ENCODE assay signal across 8 mouse cellular contexts in the genomic region with DNA sequence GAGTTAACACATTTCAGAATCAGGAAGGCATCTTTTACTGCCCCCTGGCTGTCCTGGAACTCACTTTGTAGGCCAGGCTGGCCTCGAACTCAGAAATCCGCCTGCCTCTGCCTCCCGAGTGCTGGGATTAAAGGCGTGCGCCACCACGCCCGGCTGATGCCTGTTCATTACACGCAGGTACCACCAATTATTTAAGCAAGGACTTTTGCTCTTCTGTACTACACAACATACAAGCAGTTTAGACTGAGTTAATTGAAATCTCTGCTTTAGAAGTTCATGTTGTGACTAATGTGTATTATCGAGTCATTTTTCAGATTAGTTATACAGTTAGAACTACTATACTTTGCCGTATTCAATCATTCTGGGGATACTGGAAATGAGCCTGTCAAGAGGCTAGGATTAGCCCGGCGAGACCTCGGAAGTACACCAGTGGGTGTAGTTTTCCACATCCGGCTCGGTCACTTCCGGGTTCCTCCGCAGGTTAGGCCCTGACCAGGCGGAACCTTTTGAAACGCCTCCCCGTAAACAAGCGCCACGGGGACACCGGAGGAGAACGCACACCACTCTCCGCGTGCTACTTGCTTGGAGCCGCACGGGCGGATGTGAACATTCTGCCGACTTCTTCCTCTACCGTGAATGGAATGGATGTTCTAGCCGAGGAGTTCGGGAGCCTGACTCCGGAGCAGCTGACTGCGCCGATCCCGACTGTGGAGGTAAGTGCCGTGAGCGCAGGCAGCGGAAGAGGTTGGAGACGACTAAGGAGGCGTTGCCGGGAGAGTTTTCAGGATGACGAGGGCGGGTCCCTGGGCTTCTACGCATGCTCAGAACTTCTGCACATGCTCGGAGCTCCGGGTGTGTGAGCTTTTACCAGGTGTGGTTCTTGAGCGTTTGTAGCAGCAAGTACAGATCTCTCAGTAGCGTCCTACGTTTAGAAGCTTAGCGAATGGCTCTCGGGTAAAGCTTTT. TPM values are rescaled to one million over a fixed set of nuclear protein-coding genes. Genes with fewer than 3 reads are reported as not detected.
DNase-seq lines count a peak whose midpoint lies in the region; ATAC-seq and TF ChIP-seq lines count a peak whose summit lies in the region.

Polr3b (plus strand) TSS at position 467 of the 965 bp plus-strand sequence.

- 7% methylated on average over 53 of the region's 53 CpGs for WGBS in forebrain, embryonic 11.5 days
- 6% methylated on average over 53 of the region's 53 CpGs for WGBS in heart, embryonic 16.5 days
- 5% methylated on average over 53 of the region's 53 CpGs for WGBS in liver, embryonic 15.5 days (ENCODE audit: insufficient replicate concordance)
- WGBS in neural tube, embryonic 12.5 days: 8% methylated on average over 53 of the region's 53 CpGs

- H3K79me2 ChIP-seq in CH12.LX (replicated peaks; ENCODE audit: control insufficient read depth, extremely low read depth, insufficient read depth, poor library complexity, severe bottlenecking): no peaks in the 10 kb centered on the region; the same call in 1 of the 2 replicates

- peak in 1 of 2 experiments; percentile 37; a peak in 2 of 4 replicates for TF ChIP-seq CTCF in CH12.LX (conservative IDR thresholded peaks at IDR 0.05 in 1 of 2, IDR thresholded peaks at IDR 0.05 in 1 of 2; ENCODE audit: low read depth in 2 of 2, low read length in 2 of 2)

- peak; percentile 97 for DNase-seq in CH12.LX (ENCODE audit: extremely low read depth)
- peak; percentile 93 for DNase-seq in c-Kit-positive CD71-positive TER-119-negative erythroid progenitor cells, embryonic 14.5 days (ENCODE audit: low read depth)
- peak; percentile 93 for DNase-seq in forebrain, embryonic 11.5 days (ENCODE audit: low spot score)
- DNase-seq in kidney, postnatal 36 days: peak; percentile 97
- peak; percentile 97 for DNase-seq in telencephalon, adult 2 months (ENCODE audit: low read depth, low spot score)

- no peaks in the 10 kb centered on the region for H3K9me3 ChIP-seq in CH12.LX (replicated peaks; ENCODE audit: low read length)
- H3K9me3 ChIP-seq in forebrain, embryonic 11.5 days (ENCODE audit: control insufficient read depth, low read length): no peaks in the 10 kb centered on the region
- H3K9me3 ChIP-seq in heart, embryonic 16.5 days (replicated peaks; ENCODE audit: control insufficient read depth, low read length): no peaks in the 10 kb centered on the region
- no peaks in the 10 kb centered on the region for H3K9me3 ChIP-seq in liver, embryonic 15.5 days (replicated peaks)
- no peaks in the 10 kb centered on the region for H3K9me3 ChIP-seq in neural tube, embryonic 12.5 days

- peak within 1 kb of the TSS; percentile 77 for H3K4me2 ChIP-seq in CH12.LX (ENCODE audit: insufficient read depth, low read depth, poor library complexity, severe bottlenecking)
- H3K4me2 ChIP-seq in forebrain, embryonic 11.5 days (ENCODE audit: low read depth, low read length, severe bottlenecking): peak within 1 kb of the TSS; percentile 76
- H3K4me2 ChIP-seq in heart, embryonic 16.5 days (ENCODE audit: low read depth, low read length): peak within 1 kb of the TSS; percentile 88
- peak within 1 kb of the TSS; percentile 78 for H3K4me2 ChIP-seq in liver, embryonic 15.5 days
- peak within 1 kb of the TSS; percentile 67 for H3K4me2 ChIP-seq in neural tube, embryonic 12.5 days (replicated peaks)

- in situ Hi-C loops in CH12.LX (cut with MboI; ENCODE audit: low pct_ligation_motif_present, low pct_unique_long_range_greater_than_20kb, low sequenced_read_pairs): no loop called here

- peak within 1 kb of the TSS; percentile 73 for H3K9ac ChIP-seq in CH12.LX (ENCODE audit: insufficient read depth, low read depth)
- peak within 1 kb of the TSS; percentile 69 for H3K9ac ChIP-seq in forebrain, embryonic 11.5 days (ENCODE audit: low read length)
- peak within 1 kb of the TSS; percentile 87 for H3K9ac ChIP-seq in heart, embryonic 16.5 days (ENCODE audit: low read length)
- peak within 1 kb of the TSS; percentile 53 for H3K9ac ChIP-seq in liver, embryonic 15.5 days
- H3K9ac ChIP-seq in neural tube, embryonic 12.5 days: peak within 1 kb of the TSS; percentile 54

- H3K4me1 ChIP-seq in CH12.LX (ENCODE audit: control insufficient read depth in 1 of 2, insufficient read depth in 2 of 2): peaks cover 4 to 19% of the 10 kb centered on the region in 2 experiments; a peak in 2 of 4 replicates
- 0 out of 2 replicates have a peak, but pooled peaks cover 3% of the 10 kb centered on the region for H3K4me1 ChIP-seq in forebrain, embryonic 11.5 days (replicated peaks; ENCODE audit: control insufficient read depth, insufficient read depth, low read length)
- H3K4me1 ChIP-seq in heart, embryonic 16.5 days (ENCODE audit: control insufficient read depth, insufficient read depth, low read length): peaks cover 11% of the 10 kb centered on the region
- peaks cover 26% of the 10 kb centered on the region for H3K4me1 ChIP-seq in liver, embryonic 15.5 days (replicated peaks)
- peaks cover 4% of the 10 kb centered on the region for H3K4me1 ChIP-seq in neural tube, embryonic 12.5 days

- TF ChIP-seq EP300 in CH12.LX (IDR thresholded peaks at IDR 0.05; ENCODE audit: low read length): no peak

- peaks cover 0 to 22% of the 10 kb centered on the region in 2 experiments for H3K36me3 ChIP-seq in CH12.LX (replicated peaks in 1 of 2; ENCODE audit: control insufficient read depth in 1 of 2, insufficient read depth in 1 of 2, low read length in 1 of 2)
- H3K36me3 ChIP-seq in forebrain, embryonic 11.5 days (ENCODE audit: control insufficient read depth, insufficient read depth, low read length): no peaks in the 10 kb centered on the region
- no peaks in the 10 kb centered on the region for H3K36me3 ChIP-seq in heart, embryonic 16.5 days (ENCODE audit: control insufficient read depth, insufficient read depth)
- H3K36me3 ChIP-seq in liver, embryonic 15.5 days (replicated peaks): no peaks in the 10 kb centered on the region
- no peaks in the 10 kb centered on the region for H3K36me3 ChIP-seq in neural tube, embryonic 12.5 days

- H3K4me3 ChIP-seq in CH12.LX (replicated peaks in 1 of 3; ENCODE audit: low read depth in 2 of 3, low read length in 2 of 3, poor library complexity in 1 of 3): peak within 1 kb of the TSS; percentile 72 to 98 (median 85)
- peak within 1 kb of the TSS; percentile 65 for H3K4me3 ChIP-seq in forebrain, embryonic 11.5 days (ENCODE audit: low read depth, low read length)
- H3K4me3 ChIP-seq in heart, embryonic 16.5 days (ENCODE audit: low read length): peak within 1 kb of the TSS; percentile 85
- peak within 1 kb of the TSS; percentile 83 for H3K4me3 ChIP-seq in liver, embryonic 15.5 days (replicated peaks)
- peak within 1 kb of the TSS; percentile 58 for H3K4me3 ChIP-seq in neural tube, embryonic 12.5 days

- no peaks in the 10 kb centered on the region for H3K27me3 ChIP-seq in CH12.LX (replicated peaks)
- H3K27me3 ChIP-seq in forebrain, embryonic 11.5 days (ENCODE audit: control insufficient read depth, insufficient read depth, low read length): no peaks in the 10 kb centered on the region
- H3K27me3 ChIP-seq in heart, embryonic 16.5 days (ENCODE audit: control insufficient read depth, insufficient read depth, low read length): no peaks in the 10 kb centered on the region
- H3K27me3 ChIP-seq in liver, embryonic 15.5 days: no peaks in the 10 kb centered on the region
- no peaks in the 10 kb centered on the region for H3K27me3 ChIP-seq in neural tube, embryonic 12.5 days (replicated peaks)

- ATAC-seq in forebrain, embryonic 11.5 days (replicated peaks; ENCODE audit: low FRiP score): peak; percentile 95
- ATAC-seq in heart, embryonic 16.5 days (replicated peaks; ENCODE audit: extremely low read depth, insufficient read depth, low FRiP score): peak; percentile 97
- peak; percentile 97 for ATAC-seq in liver, embryonic 15.5 days (ENCODE audit: insufficient read depth)
- ATAC-seq in neural tube, embryonic 12.5 days (ENCODE audit: low FRiP score, low read depth): peak; percentile 96

- TF ChIP-seq POLR2A in CH12.LX (IDR thresholded peaks at IDR 0.05; ENCODE audit: low read depth, low read length): peak; percentile 92

- dilution Hi-C loops in CH12.LX (cut with MboI; ENCODE audit: extremely low pct_ligation_motif_present, extremely low pct_unique_long_range_greater_than_20kb, low sequenced_read_pairs): no loop called here

- TF ChIP-seq RAD21 in CH12.LX (IDR thresholded peaks at IDR 0.05; ENCODE audit: low read depth, low read length): peak; percentile 5

- H3K27ac ChIP-seq in CH12.LX (ENCODE audit: insufficient read depth, low read depth): peak within 1 kb of the TSS; percentile 85
- H3K27ac ChIP-seq in forebrain, embryonic 11.5 days (ENCODE audit: low read depth, low read length): peak within 1 kb of the TSS; percentile 86
- peak within 1 kb of the TSS; percentile 99 for H3K27ac ChIP-seq in heart, embryonic 16.5 days (ENCODE audit: low read length)
- peak within 1 kb of the TSS; percentile 99 for H3K27ac ChIP-seq in liver, embryonic 15.5 days (replicated peaks)
- H3K27ac ChIP-seq in neural tube, embryonic 12.5 days: peak within 1 kb of the TSS; percentile 60

TF ChIP-seq in CH12.LX, 34 proteins besides CTCF, POLR2A, EP300 and RAD21 (continues in another document):
- no peak for TF ChIP-seq CHD1 (IDR thresholded peaks at IDR 0.05; ENCODE audit: low read depth, low read length)
- peak; percentile 99 for TF ChIP-seq SIN3A (IDR thresholded peaks at IDR 0.05; ENCODE audit: low read length)
- TF ChIP-seq NRF1 (IDR thresholded peaks at IDR 0.05; ENCODE audit: low read depth, low read length): peak; percentile 84
- peak; percentile 93 for TF ChIP-seq BHLHE40 (IDR thresholded peaks at IDR 0.05; ENCODE audit: low read depth, low read length)
- TF ChIP-seq NELFE (IDR thresholded peaks at IDR 0.05; ENCODE audit: low read depth, low read length): peak; percentile 96
- TF ChIP-seq USF2 (conservative IDR thresholded peaks at IDR 0.05; ENCODE audit: low read depth, low read length): no peak; the same call in 1 of the 2 replicates
- peak; percentile 98 for TF ChIP-seq MAX (IDR thresholded peaks at IDR 0.05; ENCODE audit: low read length)
- no peak for TF ChIP-seq ZC3H11A (IDR thresholded peaks at IDR 0.05; ENCODE audit: low read depth, low read length)
- no peak for TF ChIP-seq PAX5 (IDR thresholded peaks at IDR 0.05; ENCODE audit: low read length)
- TF ChIP-seq MAFK (IDR thresholded peaks at IDR 0.05; ENCODE audit: insufficient replicate concordance, low read length): peak; percentile 10; the same call in 1 of the 2 replicates
- TF ChIP-seq ELF1 (IDR thresholded peaks at IDR 0.05; ENCODE audit: low read depth, low read length): peak; percentile 99
- TF ChIP-seq POLR2AphosphoS2 (IDR thresholded peaks at IDR 0.05; ENCODE audit: low read depth, low read length): peak; percentile 68

RNA-seq across cellular contexts. Expression of gene Polr3b, which starts in this region (rescaled TPM):
- total RNA-seq in CH12.LX (2012; rRNA removed) (13.0 and 14.1 TPM in 2 replicates), CH12.LX (2014; rRNA removed) (15.5 and 16.3 TPM in 2 replicates)
- 20.8 and 26.5 TPM in 2 replicates for polyA plus RNA-seq in CH12.LX (2012; ENCODE audit: insufficient read length, low read depth)
- 16.9 TPM in 2 replicates for polyA plus RNA-seq in forebrain, embryonic 11.5 days (2014; fragmentation: Nextera tagmentation; extraction: Ambion mirVana)
- polyA plus RNA-seq in heart, embryonic 16.5 days (2015; fragmentation: Nextera tagmentation; extraction: Ambion mirVana): 9.8 and 10.0 TPM in 2 replicates
- 5.4 TPM in 2 replicates for polyA plus RNA-seq in liver, embryonic 15.5 days (2015; fragmentation: Nextera tagmentation; extraction: Ambion mirVana)
- polyA plus RNA-seq in neural tube, embryonic 12.5 days (2016; fragmentation: Nextera tagmentation; extraction: Ambion mirVana): 19.4 and 19.8 TPM in 2 replicates

Comparison
In these comparisons a context has a peak if more than half of its experiments do, and no peak if none do; other contexts are left out.
1. Peak in every context shown above with its lines: DNase-seq, ATAC-seq, H3K4me3 ChIP-seq and H3K27ac ChIP-seq.